Mouse (Mus musculus) heart, adult 2 months (tissue): ENCODE data around the gene Gm28036. TPM values are rescaled to one million over a fixed set of nuclear protein-coding genes. Genes with fewer than 3 reads are reported as not detected.
"Not testable (repeated sequence)": the region's sequence is repeated elsewhere in the genome, so short reads cannot be mapped to it uniquely, and the experiment has no call there.

ENCODE experiments used
- DNase-seq, 2 experiments: peaks; one replicate each; pipeline ENCODE4 v3.0.0; 2021
- H3K27ac ChIP-seq: fragments of 200-600 bp; 2 replicates; pipeline ENCODE4 v1.8.1; 2022
- H3K27me3 ChIP-seq: fragments of 200-500 bp; 2 replicates; pipeline ENCODE4 v1.6.1; 2012; ENCODE audit warnings: mild to moderate bottlenecking, low read length, inconsistent platforms, mixed read lengths; ENCODE audit not compliant: control insufficient read depth, insufficient read depth
- H3K36me3 ChIP-seq: fragments of 200-500 bp; 2 replicates; pipeline ENCODE4 v1.6.1; 2012; ENCODE audit warnings: low read length, inconsistent platforms; ENCODE audit not compliant: control insufficient read depth, insufficient read depth
- H3K4me1 ChIP-seq: fragments of 200-500 bp; 2 replicates; pipeline ENCODE4 v1.6.1; 2011; ENCODE audit warnings: low read length; ENCODE audit not compliant: control insufficient read depth, insufficient read depth
- H3K4me3 ChIP-seq: fragments of 200-600 bp; 2 replicates; pipeline ENCODE4 v1.8.1; 2022
- H3K79me2 ChIP-seq: fragments of 200-500 bp; replicated peaks from 2 replicates; pipeline ENCODE4 v1.6.1; 2012; ENCODE audit warnings: mild to moderate bottlenecking, inconsistent platforms, low read length, moderate library complexity, mixed read lengths; ENCODE audit not compliant: control insufficient read depth, insufficient read depth
- H3K9ac ChIP-seq: fragments of 200-500 bp; 2 replicates; pipeline ENCODE4 v1.6.1; 2012; ENCODE audit warnings: low read depth, mild to moderate bottlenecking, control low read depth, inconsistent platforms, low read length, mixed read lengths
- CTCF ChIP-seq: fragments of 200-600 bp; IDR thresholded peaks from 2 replicates; pipeline ENCODE4 v1.8.1; 2022; ENCODE audit warnings: antibody characterized with exemption, mild to moderate bottlenecking, moderate library complexity
- EP300 ChIP-seq: fragments of 200-500 bp; IDR thresholded peaks from 2 replicates; pipeline ENCODE4 v1.6.1; 2011; ENCODE audit warnings: low read depth, low read length, control low read depth; ENCODE audit not compliant: insufficient read depth
- POLR2A ChIP-seq: fragments of 200-500 bp; IDR thresholded peaks from 2 replicates; pipeline ENCODE4 v1.6.1; 2011; ENCODE audit warnings: mild to moderate bottlenecking, low read depth, low read length, control low read depth; ENCODE audit not compliant: insufficient read depth
- WGBS: fragments of 180-500 bp; shearing (Covaris S2); methylation state at CpG from one replicate; pipeline ENCODE4 v1.1.7; 2018; 5-methylcytosine and 5-hydroxymethylcytosine counted together
- intact Hi-C: fragments of 180-260 bp; cut with DNase I; formaldehyde crosslinking; loops from one replicate; pipeline ENCODE4 v1.15.1; 2025
- polyA plus RNA-seq: library from polyadenylated mRNA; depleted of rRNA; stranded (reverse); fragments of >200 nt; gene quantifications from 2 replicates; pipeline ENCODE4 v1.2.3, GENCODE M21; 2012
- total RNA-seq, 2 experiments: library from RNA; stranded (reverse); gene quantifications; 2 replicates each; pipeline ENCODE4 v1.2.3; 2021

The Gm28036 gene
- total and polyA plus RNA-seq, 3 experiments = 3.4 to 13.5 (median 11.9) TPM

- no peak for DNase-seq
- Histone ChIP-seq H3K27ac (no peak overlapping the region), H3K9ac (no peak overlapping the region), H3K36me3 (no peaks in the 10 kb centered on the region), H3K27me3 (no peaks in the 10 kb centered on the region), H3K4me1 (no peaks in the 10 kb centered on the region), H3K4me3 (no peak overlapping the region), H3K79me2 (no peaks in the 10 kb centered on the region)
- no peak for TF ChIP-seq EP300
- TF ChIP-seq POLR2A = no peak
- no peak for TF ChIP-seq CTCF
- intact Hi-C loops = no loop called here
- WGBS = 72% methylated on average over 5 of the region's 5 CpGs
These were observed 7.3 kb upstream of the Gm28036 start for GRCm38 (mm10) chr2:156134161-156134560.

GRCm38 (mm10) chr2:156123731-156124130 is 3.2 kb downstream of the Gm28036 start:
- Histone ChIP-seq H3K36me3 (no peaks in the 10 kb centered on the region), H3K9ac (no peak overlapping the region), H3K27ac (no peak overlapping the region), H3K4me3 (no peak overlapping the region), H3K27me3 (no peaks in the 10 kb centered on the region), H3K79me2 (no peaks in the 10 kb centered on the region), H3K4me1 (no peaks in the 10 kb centered on the region)
- 90% methylated on average over 5 of the region's 5 CpGs for WGBS
- TF ChIP-seq CTCF (no peak), POLR2A (no peak), EP300 (no peak)
- DNase-seq = no peak
- intact Hi-C loops = no loop called here

GRCm38 (mm10) chr2:156119566-156119965 is 7.3 kb downstream of the Gm28036 start:
- Histone ChIP-seq H3K4me3 (no peak overlapping the region), H3K27me3 (no peaks in the 10 kb centered on the region), H3K79me2 (no peaks in the 10 kb centered on the region), H3K27ac (no peak overlapping the region), H3K4me1 (no peaks in the 10 kb centered on the region), H3K36me3 (no peaks in the 10 kb centered on the region), H3K9ac (no peak overlapping the region)
- intact Hi-C loops = no loop called here
- TF ChIP-seq EP300 (no peak), POLR2A (no peak), CTCF (no peak)
- DNase-seq = no peak

GRCm38 (mm10) chr2:156112080-156112423 is 14.8 kb downstream of the Gm28036 start:
- not testable (repeated sequence) for H3K27me3 ChIP-seq, H3K4me1 ChIP-seq, H3K79me2 ChIP-seq, DNase-seq
- intact Hi-C loops = loop anchor here (5.0 kb wide), 1 partner anchor 45 kb away; the partner anchor contains the start of gene Spag4
- WGBS = 14% methylated on average over 5 of the region's 5 CpGs
- Histone ChIP-seq H3K9ac (peak overlapping the region; percentile 57; the same call in 1 of the 2 replicates), H3K4me3 (peak overlapping the region; percentile 96), H3K27ac (peak overlapping the region; percentile 98), H3K36me3 (peaks cover 10% of the 10 kb centered on the region)
- TF ChIP-seq POLR2A = peak; percentile 29; the same call in 1 of the 2 replicates

- Histone ChIP-seq H3K4me3 (peak within 1 kb of the TSS; percentile 96), H3K27me3 (no peaks in the 10 kb centered on the region), H3K27ac (peak within 1 kb of the TSS; percentile 98), H3K36me3 (peaks cover 14% of the 10 kb centered on the region), H3K9ac (peak within 1 kb of the TSS; percentile 87), H3K4me1 (peaks cover 1% of the 10 kb centered on the region; the same call in 1 of the 2 replicates), H3K79me2 (peaks cover 5% of the 10 kb centered on the region)
- TF ChIP-seq POLR2A (peak; percentile 84), EP300 (0 out of 2 replicates have a peak, but pooled peaks have one; percentile 21), CTCF (no peak)
- DNase-seq = peak; percentile 94 to 96
- intact Hi-C loops = loop anchor here (5.0 kb wide), 1 partner anchor 44 kb away; the partner anchor contains the start of gene Spag4
- WGBS = under 1% methylated on average over 74 of the region's 74 CpGs
These were observed 15.4 kb downstream of the Gm28036 start, which contains the start of the genes Cpne1 and Rbm12 for GRCm38 (mm10) chr2:156111358-156112079. TSS of gene Cpne1 (minus strand) at chr2:156111965. TSS of gene Rbm12 (minus strand) at chr2:156111978.
